Mouse (Mus musculus) heart, postnatal 0 days (tissue): ENCODE data around the gene Trmo.

ENCODE experiments used
- CTCF ChIP-seq: IDR thresholded peaks from 2 replicates; pipeline ENCODE4 v1.5.1; 2016; ENCODE audit warnings: antibody characterized with exemption, control low read depth, low read depth
- EP300 ChIP-seq: IDR thresholded peaks from 2 replicates; pipeline ENCODE4 v1.6.1; 2016; ENCODE audit warnings: antibody characterized with exemption, low read depth

- no peak for TF ChIP-seq CTCF
- no peak for TF ChIP-seq EP300
Measured at GRCm38 (mm10) chr4:46339584-46339983, 49.7 kb downstream of the Trmo start.
